Mouse (Mus musculus): ENCODE measurements at regions not wholly inside any gene's neighbourhood (a gene's known extent, or its start where the extent isn't known, plus 50 kb on each side); places are given as distances from the start of the nearest gene placed in this dataset.
A peak's percentile ranks its signal among the peaks of the same experiment; 100 is the strongest.

DNA sequence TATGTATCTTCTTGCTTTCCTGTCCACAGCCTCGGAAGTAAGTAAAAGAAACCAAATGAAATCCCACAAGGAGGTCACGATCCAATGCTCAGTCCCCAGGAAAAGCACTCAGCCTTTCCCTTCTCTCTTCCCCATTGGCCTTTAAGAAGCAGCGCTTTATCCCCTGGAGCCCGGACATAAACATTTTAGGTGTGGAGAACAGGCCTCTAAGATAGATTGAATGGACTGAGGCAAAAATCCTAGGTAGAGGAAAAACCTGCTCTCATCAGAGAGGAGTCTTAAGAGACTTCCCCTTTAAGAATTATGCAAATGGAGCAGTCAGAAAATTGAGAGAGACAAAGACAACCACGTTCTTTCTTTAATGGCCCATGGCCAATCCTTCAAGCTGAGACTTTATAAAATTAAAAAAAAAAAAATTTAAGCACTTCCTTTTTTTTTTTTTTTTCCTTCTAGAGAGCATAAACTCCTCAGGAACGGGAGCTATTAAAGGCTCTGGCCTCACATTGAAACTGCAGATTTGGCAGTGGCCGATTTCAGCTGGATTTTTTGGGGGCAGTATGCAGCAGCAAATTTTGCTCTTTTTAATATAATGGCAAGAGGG is 1020.5 kb downstream of the 9330182O14Rik start:
- no peak for DNase-seq (ENCODE audit: low spot score in 2 of 2)

DNA sequence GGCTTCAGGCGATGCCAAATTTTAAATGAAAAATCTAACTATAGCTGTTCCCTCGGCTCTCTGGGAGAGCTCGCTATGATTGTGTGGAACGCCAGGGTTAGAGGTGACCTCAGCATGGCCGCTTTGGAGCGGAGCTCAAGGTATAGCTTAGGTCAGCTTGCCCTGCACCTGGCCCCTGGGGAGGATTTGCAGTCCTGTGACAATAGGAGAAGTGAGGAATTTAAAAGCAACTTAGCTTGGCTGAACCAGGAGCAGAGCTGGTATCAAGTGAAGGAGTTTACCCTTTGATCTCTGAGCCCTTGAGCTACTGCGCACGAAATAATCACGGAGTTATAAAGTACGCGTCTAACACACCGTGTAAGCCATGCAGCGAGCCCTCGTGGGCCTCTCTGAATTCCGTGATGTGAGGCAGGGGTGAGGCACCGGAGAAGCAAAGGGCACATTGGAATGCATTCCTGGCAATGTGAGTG is 1021.0 kb downstream of the 9330182O14Rik start:
- peak; percentile 17 to 21 for DNase-seq (ENCODE audit: low spot score in 2 of 2)

DNA sequence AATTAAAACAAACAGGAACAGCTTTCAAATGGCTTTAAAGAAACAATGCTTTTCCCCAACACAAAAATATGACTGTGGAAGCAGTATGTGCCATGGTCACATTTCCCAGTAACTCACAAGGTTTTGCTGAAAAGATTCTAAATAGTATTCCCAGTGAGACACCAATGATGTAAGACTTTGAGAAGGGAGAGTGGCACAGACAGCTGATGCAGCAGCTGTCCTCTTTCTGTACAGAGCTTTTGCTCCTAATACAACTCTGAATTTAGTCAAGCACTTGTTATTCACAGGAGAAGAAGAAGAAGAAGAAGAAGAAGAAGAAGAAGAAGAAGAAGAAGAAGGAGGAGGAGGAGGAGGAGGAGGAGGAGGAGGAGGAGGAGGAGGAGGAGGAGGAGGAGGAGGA is 1023.6 kb downstream of the 9330182O14Rik start:
- DNase-seq (ENCODE audit: low spot score in 2 of 2) = no peak

DNA sequence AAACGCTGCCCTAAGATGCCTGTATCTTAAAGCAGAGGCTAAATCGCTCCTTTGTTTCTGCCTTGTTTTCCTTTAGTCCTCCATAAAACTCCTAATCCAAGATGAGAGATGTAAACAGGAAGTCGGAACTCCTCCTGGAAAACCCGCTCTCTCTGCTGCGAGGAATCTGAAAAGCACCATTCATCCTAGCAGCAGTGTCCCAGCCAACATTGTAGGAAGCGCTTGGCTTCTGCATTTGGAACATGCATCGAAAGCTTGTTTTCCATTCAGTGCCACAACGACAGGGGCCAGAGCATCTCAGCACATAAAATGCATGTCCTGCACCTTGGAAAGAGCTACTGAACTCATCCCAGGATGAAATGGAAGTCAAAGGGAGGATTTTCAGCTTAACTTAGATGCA is 1028.1 kb downstream of the 9330182O14Rik start:
- peak; percentile 13 to 18 for DNase-seq (ENCODE audit: low spot score in 2 of 2)

DNA sequence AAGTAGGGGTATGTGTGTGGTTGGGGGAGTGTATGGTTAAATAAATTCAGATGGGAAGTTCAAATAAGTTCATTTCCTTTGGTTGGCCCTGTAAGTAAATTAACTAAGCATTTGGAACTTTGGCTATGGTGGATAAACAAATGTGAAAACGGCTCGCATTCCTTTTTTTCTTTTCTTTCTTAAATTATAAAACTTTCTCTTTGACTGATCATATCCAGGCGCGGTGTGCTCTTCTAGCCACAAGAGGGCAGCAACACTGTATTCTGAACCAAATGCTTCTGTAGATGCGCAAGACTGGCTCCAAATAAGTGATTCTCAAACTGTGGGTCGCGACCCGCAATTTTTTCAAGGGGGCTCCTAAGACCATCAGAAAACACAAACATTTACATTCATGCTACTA is 1028.6 kb downstream of the 9330182O14Rik start:
- DNase-seq (ENCODE audit: low spot score in 2 of 2) = peak; percentile 28 to 62

DNA sequence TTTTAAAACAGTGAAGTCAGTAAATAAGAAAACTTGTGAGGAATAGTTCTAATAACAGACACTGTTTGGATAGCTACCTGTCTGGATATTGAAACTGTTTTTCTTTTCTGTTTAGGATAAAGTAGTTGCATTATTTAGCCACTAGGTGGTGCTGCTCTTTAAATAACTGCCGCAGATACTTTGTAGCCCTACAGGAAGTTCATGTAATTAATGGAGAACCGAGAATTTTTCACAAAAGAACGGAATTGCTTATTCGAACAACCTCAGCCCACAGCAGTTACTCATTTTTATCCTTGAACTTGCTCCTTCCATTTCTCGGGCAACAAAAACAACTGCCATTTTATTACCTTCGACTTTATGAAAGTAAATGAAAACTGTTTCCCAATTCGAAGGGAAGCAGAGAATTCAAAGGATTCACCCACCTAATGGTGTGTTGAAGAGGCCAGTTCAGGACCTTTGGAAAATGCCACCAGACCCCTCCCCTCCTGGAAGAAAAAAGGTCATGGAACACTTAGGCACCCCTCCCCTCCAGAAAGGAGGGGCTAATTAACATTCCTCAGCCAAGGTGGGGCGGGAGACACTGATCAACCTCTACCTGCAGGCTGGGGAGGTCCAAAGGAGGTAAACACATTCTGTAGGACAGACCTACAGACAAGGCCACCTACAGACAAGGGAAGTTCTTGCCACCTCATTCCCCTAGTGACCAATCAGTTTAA is 1029.6 kb downstream of the 9330182O14Rik start:
- DNase-seq (ENCODE audit: low spot score in 2 of 2) = peak in 1 of 2 experiments; percentile 6

DNA sequence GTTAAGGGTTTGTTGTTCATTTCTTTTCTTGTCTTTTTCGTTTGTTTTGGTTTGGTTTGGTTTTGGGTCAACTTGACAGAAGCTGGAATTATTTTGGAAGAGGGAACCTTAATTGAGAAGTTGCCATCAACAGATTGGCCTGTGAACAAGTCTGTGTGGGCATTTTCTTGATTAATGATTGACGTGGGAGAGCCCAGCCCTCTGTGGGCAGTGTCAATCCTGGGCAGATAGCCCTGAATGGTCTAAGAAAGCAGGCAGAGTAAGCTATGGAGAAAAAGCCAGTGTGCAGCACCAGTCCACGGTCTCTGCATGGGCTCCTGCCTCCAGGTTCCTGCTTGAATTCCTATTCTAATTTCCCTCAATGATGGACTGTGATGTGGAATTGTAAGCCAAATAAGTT is 1031.4 kb downstream of the 9330182O14Rik start:
- no peak for DNase-seq (ENCODE audit: low spot score in 2 of 2)

DNA sequence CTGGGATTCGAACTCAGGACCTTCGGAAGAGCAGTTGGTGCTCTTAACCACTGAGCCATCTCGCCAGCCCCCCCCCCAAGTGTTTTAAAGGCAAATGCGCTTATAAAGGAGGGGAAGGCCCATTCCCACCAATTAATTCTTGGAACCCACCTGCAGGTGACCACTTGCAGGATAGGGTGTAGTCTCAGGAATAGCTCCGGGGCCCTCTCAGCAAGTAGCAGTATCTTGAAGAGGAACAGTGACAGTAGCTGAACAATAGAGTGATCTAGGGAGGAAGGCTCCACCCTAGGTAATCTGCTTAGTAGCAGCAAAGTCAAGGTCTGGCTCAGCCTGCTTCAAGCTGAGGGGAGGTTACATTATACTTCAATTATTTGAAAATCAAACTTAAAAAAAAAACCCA is 1056.6 kb downstream of the 9330182O14Rik start:
- no peak for DNase-seq (ENCODE audit: low spot score in 2 of 2)

DNA sequence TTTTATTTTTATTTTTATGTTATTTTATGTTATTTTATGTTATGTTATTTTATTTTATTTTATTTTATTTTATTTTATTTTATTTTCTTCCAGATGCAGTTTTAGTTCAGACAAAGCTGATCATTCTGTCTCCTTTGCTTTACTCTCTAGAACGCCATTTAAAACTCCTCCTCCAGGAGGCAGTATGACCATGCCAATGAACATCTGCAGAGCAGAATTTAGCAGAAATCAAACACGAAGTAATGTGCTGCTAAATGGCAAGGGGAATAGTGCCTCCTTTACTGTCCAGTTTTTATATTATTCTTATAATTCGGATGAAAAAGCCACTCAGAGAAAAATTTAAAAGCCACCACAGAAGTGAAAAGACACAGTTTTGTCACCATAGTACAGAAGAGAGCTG is 1059.1 kb downstream of the 9330182O14Rik start:
- peak; percentile 57 to 84 for DNase-seq (ENCODE audit: low spot score in 2 of 2)

DNA sequence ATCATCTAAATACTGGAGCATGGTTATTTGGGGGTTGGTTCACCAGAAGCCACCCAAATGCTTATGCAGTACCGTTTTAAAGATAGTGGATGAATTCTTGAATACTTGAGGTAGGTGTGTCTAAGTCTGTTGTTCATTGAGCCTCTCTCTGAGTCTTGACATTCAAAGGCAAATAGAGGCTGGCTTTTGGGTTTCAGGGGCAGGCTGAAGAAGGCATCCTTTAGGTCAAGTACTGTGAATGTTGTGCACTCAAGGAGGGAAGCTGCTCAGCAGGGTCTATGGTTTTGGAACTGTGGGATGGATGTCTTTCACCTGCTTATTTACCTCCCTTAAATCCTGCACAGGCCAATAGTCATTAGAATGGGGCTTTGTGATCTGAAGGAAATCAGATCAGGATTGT is 1089.6 kb downstream of the 9330182O14Rik start:
- DNase-seq (ENCODE audit: low spot score in 2 of 2) = no peak

DNA sequence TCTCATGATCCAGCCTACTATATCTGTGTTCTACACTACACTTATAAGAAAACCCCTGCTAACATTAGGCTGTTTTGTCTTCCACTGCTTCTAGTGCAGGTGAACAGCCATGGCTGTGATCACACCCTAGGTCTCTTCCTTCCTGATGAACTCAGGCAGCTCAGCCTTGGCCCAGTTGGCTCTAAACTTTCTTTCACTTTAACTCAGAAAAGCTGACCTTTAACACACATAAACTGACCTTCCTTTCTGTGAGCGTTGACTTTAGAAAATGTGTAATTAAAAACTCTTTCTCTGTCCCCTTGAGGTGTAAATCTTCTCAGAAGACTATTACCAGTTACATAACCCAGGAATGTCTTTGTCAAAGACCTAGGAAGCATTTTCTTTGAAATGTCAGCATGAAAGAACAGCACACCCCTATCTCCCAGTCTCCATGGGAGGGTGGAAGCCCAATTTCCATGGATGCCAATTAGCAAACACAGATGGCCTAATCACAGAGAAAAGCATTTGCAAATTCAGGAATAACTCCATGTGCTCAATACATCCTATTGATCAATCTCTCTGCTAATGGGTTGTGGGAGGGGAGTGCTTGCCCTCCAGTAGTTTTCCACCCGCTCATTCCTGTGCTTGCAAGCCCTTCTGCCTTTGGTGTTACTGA is 1098.4 kb downstream of the 9330182O14Rik start:
- no peak for DNase-seq (ENCODE audit: low spot score in 2 of 2)

Measured in frontal cortex, postnatal 36 days (tissue).